Mouse (Mus musculus) cerebellum, adult 9-10 months (tissue): Measurements from ENCODE around the gene Txk.

Experiments
- DNase-seq: peaks from one replicate; pipeline ENCODE4 v3.0.0; 2022

Gene Txk

DNA sequence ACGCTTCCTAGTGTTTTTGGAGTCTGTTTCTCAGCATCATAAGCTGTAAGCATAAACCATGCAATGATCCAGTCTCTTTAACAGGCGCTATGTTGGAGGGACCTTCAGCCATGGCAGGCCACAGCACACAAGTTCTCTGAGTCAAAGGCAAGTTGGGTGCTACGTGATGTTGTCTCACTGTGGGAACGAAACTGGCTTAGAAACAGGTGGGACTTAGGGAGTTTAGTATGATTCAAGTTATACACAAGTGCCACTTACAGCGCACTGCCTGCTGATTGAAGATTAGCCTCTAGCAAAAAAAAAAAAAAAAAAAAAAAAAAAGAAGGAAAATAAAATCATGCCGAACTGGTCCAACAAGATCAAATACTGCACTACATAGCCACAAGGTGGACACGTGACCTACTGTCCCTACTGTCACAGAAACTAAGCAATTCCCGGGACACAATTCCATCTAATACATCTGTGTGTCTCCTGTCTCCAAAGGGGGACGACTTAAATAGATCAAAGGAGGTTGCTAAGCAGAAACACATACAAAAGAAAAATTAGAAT is 77.5 kb downstream of the Txk start:
- DNase-seq, result no peak

DNA sequence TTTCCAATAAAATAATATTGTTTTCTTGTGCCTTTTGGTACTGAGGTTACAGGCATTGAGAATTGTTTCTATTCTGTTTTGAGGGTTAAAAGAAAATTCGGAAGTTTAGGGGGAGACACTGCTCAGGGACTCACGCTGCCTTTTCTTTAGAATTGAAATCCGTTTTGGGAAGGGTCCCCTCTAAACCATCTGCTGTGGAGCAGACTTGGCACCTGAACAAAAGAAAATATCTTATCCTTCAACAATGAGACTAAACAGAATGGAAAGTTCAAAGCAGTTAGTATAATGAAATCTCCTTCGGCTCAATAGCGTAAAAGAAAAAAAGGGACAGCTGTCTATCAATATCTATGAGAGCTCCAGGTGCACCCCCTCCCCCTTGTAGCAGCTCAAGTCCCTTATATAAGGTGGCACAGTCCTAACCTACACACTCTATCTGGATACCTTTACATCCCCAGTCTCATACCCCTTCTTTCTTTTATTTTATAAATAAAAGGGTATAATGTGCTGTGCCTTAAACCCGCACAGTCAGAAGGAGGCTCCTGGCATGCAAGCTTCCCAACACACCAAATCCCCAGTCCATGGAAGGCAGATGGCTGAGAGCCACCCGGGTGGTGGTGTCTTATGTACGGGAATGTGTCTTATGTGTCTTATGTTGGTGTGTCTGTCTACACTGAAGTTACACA is 81.4 kb downstream of the Txk start:
- DNase-seq, result no peak

DNA sequence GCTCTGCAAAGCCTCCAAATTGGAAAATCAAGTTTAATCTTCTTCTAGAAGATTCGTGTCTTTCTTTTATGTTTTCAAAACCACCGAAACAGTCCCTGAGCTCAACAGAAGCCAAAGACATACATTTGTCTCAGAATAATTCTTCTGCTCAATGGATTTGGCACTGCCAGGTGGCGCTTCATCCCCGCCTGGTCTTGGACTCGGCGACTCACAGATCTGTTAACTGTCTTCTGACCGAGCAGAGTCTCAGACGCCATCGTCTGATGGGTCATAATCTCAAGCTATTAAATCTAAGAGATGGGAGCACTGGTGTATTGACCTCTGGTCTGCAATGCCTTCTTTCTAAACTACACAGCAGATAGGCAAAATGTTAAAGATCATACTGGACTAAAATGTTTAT is 84.2 kb downstream of the Txk start:
- no peak for DNase-seq

DNA sequence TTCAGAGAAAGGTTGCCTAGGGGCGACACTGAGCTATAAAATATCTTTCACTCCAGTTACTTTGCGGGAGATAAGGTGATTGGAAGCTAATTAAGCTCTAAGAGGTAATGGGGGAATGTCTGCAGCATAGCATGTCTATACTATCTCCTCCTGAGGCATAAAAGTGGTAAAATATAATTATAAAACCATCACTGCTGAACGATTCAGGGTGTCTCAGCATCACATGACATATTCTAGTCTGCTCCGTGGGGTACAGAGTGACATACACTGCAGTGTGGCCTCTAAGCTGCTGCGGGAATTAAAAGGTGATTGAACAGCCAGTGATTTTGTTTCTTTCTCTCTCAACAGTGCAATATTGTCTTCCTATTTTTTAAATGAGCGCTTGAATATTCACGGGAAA is 86.1 kb downstream of the Txk start:
- no peak for DNase-seq

DNA sequence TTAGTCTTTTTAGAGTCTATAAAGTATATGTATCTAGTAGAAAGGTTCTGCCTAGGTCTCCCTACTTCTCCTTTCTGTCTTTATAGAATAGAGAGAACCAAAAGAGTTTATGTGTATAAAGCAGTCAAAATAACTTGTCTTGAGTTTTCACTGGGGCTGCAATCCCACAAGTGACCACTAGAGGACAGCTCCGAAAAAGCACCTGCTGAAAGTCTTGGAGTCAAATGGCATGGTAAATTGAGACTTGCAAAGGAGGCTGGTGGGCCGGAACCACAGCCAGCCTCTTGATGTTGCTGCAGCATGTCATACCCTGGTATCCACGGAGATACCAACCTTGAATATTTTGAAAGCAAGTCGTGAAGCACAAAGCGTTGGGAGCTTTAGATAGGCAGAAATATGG is 87.3 kb downstream of the Txk start:
- DNase-seq, result peak; percentile 26

DNA sequence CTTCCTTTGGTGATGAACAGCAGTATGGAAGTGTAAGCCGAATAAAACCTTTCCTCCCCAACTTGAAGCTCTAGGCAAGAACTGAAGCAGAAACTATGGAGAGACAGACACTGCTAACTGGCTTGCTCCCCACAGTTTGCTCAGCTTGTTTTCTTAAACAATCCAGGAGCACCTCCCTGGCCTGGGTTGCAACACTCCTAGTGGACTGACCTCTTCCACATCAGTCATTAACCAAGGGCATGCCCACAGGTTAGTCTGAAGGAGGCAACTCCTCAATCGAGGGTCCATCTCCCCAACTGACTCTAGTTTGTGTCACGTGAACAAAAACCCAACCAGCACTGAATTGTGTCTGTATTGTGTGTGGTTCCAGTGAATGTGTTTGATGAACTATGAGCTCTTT is 87.7 kb downstream of the Txk start:
- DNase-seq, result no peak

DNA sequence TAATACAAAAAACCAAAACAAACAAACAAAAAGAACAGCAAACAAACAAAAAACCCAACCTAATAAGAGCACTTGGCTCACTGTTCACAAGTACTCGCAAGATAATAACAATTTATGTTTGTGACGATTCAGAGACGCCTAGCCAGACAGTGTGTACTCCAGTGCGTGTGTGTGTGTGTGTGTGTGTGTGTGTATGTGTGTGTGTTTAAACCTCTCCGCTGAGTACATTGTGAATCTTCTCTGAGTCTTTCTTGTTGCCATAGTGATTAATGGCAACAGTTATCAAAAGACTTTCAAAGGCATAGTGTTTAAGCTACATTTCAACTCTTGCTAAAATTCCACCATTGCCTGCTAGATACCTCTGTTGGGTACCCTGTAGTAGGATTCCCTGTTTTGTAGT is 88.5 kb downstream of the Txk start:
- DNase-seq, result no peak

DNA sequence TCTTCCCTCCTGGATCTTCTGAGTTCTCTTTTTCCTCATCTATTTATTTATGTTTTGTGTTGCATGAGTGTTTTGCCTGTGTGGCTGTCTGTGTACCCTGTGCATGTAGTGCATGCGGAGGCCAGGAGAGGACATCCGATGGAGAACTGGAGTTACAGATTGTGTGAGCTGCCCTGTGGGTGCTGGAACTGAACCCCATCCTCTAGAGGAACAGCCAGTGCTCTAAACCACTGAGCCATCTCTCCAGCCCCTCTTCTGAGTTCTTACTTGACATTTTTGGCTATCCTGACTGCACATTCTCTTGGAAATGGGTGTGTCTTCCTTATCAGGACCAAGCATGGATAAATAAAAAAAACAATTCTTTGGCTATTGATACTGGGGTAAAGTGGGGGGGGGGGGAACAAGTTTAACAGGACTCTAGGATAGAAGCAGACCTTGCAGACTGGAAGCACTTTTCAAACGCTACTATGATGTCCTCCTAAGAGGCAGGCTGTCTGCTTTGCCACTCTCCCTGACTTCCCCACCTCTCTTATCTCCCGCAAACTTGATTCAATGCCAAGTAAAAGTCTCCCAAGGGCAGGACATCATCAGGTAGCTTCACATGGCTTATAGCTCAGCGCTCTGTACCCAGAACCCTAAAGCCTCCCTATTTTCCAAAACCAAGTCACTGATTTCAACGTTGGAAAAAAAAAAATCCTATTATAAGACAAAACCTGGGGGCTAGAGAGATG is 91.4 kb downstream of the Txk start:
- no peak for DNase-seq

DNA sequence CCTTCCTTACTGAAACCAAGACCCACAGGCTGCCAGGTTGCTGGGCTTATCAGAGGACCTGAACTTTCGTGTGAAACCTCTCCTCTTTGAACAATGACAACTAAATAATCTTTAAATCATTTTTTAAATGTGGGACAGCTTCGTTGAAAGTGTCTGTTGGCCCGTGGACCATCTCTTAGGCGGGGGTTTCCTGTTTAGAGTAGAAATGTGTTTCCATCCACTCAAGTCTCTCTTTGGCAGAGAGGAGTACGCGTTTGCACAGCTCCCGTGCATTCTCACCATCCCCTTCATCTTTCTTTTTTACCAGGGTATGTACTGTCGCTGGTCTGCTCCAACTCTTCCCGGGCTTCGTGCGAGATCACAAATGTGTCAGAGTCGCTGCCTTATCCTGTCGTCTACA is 94.2 kb downstream of the Txk start:
- DNase-seq, result no peak

DNA sequence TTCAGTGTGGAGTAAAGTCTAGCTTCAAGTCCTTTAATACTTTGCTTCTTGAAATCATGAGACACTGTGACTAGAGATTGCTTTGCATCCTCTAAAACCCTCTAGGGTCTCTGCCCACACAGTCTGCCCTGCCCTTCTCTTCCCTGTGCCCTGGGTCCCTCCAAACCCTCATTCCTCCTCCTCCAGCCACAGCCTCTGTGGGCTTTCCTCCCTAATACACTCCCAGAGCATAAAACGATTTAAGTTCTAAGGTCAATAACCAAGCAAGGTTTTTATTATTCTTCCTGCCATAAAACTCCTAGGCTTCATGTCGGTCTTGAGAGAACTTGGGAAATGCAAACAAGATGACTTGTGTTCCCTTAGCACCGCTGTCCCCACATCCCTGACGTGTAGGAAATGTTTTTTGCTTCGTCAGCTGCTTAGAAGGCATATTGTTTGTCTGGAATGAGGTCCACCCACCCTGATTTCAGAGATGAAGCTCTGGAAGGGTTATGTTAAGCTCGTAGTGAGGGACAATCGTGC is 96.2 kb downstream of the Txk start:
- DNase-seq, result no peak

DNA sequence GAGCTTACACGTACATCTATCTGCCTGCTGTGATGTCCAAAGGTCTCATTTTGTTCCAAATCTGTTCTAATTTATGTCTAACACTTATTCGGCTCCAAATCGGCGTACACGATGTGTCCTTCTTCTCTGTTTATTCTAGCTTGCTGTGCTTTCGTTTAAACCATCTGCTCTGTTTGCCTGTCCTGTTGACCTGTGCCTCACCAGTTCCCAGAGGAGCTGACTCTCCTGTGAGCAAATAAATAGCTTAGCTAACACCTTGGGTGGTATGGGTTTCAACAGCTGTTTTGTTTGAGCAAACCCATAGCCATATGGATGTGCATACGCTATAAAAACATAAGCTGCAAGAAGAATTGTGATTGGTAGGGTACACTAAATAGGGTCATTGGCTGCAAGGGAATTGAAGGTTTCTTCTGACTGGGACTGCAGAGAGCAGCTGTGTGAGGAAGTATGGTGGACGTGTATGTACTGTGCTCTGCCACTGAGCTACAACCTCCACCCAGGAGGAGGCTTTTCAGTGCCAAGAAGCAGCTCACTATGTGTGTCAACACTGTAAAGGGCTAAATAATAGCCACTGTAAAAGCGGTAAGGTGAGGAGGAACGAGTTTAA is 99.4 kb downstream of the Txk start:
- DNase-seq, result no peak

DNA sequence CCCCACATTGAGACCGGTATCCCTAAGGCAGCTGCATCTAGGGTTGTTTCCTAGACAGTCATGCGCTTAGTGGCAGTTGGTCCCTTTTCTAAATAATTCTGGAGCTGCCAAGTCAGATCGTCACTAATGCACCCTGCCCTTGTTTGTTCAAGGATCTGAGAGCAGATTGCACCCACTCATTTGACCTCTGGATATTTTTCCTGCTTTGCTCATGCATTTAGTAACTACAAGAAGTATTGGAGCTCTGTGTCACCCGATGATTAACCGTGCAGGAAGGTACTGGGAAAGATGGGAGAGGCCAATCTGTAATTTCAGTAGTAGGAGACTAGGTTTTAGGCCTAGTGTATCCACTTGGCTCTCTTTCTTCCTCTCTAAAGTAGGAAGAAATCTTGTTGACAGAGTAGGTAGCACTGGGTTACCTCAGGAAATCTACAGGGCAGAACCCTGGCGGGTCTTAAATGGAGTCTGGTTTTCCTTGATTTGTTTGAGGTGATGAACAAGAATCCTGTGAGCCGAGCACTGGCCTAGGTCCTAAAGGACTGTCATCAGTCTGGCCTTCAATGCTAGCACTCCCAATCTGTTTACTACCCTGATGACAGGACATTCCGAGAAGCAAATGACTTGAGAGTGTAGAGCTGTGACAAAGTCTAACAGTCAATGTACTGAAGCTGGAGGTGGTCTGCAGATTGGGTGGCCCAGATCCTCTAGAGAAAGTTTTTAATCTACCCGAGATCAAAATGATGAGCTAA is 103.4 kb downstream of the Txk start:
- DNase-seq, result no peak

DNA sequence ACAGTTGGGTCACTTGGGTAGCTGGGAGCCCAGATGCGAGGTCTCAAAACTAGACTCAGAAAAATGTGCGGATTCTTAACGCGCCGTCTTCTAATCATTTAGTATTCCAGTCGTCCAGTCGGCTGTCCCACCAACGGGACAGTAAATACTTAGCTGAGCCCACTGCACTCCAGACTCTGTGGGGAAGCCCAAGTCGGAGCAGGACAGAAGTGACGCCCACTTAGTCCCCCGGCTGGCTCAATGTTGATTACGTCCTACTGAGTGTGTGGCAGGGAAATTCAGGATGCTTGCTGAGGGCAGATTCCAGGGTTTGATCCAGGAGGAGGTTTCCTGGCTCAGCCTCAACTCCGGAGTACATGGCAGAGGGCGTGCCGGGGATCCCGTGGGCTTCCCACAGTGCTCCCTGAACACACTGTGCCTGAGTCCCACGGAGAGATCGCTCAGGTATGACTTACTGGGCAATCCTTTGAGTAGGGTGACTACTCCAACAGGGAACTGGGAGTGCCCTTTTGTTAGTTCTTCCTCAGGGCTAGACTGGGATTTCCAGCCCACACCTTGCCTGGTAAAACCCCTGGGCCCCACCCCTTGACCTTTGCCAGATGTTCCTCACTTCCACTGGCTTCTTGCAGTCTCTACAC is 104.5 kb downstream of the Txk start:
- no peak for DNase-seq

DNA sequence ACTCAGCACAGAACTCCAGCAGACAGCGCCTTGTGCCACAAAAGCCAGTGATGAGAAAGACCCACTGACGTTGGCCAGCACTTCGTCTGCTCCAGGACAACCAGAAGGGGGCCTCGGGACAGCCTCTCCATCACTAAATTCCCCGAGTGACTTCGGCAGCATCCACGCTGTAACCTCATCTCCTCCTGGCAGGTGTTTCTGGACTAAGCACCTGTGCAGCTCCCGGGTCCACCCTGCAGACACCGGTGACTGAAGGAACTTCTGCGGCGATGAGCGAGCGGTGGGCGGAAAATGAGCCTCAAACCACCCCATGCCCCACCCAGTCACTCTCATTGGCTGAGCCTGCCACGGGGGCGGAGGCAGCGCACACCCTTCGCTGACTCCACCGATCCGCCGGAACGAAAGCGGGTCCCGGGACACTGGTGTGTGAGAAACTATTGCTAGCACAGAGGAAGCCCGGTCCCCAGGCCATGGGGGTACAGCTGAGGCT is 105.1 kb downstream of the Txk start, which contains the start of gene Nipal1:
Gene Nipal1, plus strand, starts transcription at position 378 of the 490 bp plus-strand sequence.
- no peak for DNase-seq

DNA sequence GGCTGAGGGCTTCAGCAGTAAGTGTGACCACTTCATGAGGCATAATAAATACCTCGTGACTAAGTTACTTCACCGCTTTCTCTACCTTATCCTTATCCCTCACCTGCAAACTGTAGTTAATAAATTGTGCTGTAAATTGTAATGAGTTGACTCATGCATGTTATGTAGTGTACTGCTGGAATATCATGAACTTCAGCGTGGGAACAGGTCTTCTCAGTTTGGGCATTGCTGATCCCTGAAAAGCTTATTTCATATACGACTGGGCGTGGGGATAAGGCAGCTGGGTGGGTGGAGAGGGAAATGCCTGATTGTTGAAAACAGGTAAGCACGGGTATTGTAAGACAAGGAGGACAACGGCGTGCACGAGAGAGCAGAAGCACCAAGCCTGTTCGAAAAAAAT is 105.6 kb downstream of the Txk start:
- no peak for DNase-seq

DNA sequence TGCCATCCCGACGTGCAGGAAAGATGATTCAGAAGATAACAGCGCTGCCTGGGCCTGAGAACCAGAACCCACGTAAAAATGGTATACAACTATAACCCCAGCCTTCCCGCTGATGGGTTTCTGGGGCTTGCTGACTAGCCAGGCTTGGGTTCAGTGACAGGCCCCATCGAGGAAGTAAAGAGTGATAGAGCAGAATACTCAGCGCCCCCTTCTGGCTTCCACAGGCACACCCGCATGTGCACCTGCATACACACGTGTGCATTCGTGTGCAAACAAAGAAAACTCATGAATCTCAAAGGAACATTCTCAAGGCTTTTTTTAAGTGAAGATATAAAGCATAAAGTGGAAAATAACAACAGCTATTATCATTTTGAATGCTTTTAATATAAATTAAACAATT is 106.4 kb downstream of the Txk start:
- no peak for DNase-seq
